Mouse (Mus musculus): ENCODE data around the gene Scn3b.

DNA sequence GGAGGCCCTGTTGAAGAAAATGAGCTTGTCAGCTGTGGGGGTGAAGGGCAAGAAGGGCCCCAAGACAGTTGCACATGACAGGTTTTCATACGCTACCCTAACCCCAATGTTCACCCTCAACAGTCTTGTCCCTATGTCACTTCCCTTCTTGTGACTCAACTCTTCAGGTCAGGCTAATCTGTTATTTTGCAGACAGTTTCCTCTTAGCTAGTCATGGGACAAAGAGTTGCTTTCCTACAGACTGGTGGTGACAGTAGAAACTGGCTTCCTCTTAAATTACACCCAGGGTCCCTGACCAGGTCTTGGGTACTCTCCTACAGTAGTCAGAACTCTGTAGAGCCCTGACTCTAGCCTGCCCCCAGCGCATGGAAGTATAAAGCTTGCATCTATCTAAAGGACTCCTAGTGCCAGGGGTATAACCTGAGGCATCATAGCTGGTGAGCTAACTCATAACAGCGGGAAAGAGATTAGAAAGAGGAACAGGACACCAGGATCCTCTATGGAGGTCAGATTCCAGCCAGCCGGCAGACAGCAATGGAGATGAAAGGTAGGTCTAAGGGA is 55.3 kb downstream of the Scn3b start:
- no peak for TF ChIP-seq CTCF (IDR thresholded peaks at IDR 0.05; ENCODE audit: low read depth, low read length)
- no peak for TF ChIP-seq POLR2A (IDR thresholded peaks at IDR 0.05; ENCODE audit: borderline replicate concordance, low read depth, low read length)
